Mouse (Mus musculus) lung, postnatal 4 days (tissue): ENCODE measurements at regions not wholly inside any gene's neighbourhood (a gene's known extent, or its start where the extent isn't known, plus 50 kb on each side); places are given as distances from the start of the nearest gene placed in this dataset.

Source experiments
- DNase-seq, 2 experiments: peaks; one replicate each; pipeline ENCODE4 v3.0.0; 2021

GRCm38 (mm10) chr8:89632304-89632703 is 588.3 kb upstream of the Sall1 start:
- no peak for DNase-seq

- peak in 1 of 2 experiments; percentile 11 for DNase-seq
Measured at GRCm38 (mm10) chr8:89630540-89630939, 586.6 kb upstream of the Sall1 start.

- DNase-seq: no peak
Measured at GRCm38 (mm10) chr8:89618089-89618488, 574.1 kb upstream of the Sall1 start.

- DNase-seq: no peak
Measured at GRCm38 (mm10) chr8:89615863-89616558, 572.0 kb upstream of the Sall1 start.

- no peak for DNase-seq
Measured at GRCm38 (mm10) chr8:89609074-89609473, 565.1 kb upstream of the Sall1 start.

GRCm38 (mm10) chr8:89605905-89606468 is 562.0 kb upstream of the Sall1 start:
- no peak for DNase-seq

- DNase-seq: no peak
Measured at GRCm38 (mm10) chr8:89604461-89604860, 560.5 kb upstream of the Sall1 start.

- DNase-seq: no peak
Measured at GRCm38 (mm10) chr8:89596380-89596779, 552.4 kb upstream of the Sall1 start.

GRCm38 (mm10) chr8:89583091-89583490 is 539.1 kb upstream of the Sall1 start:
- DNase-seq: no peak

- DNase-seq: no peak
Measured at GRCm38 (mm10) chr8:89582566-89582965, 538.6 kb upstream of the Sall1 start.

GRCm38 (mm10) chr8:89571816-89572215 is 527.9 kb upstream of the Sall1 start:
- peak; percentile 73 to 75 for DNase-seq

- DNase-seq: no peak
Measured at GRCm38 (mm10) chr8:89570639-89571325, 526.8 kb upstream of the Sall1 start.

- no peak for DNase-seq
Measured at GRCm38 (mm10) chr8:89569406-89569805, 525.4 kb upstream of the Sall1 start.

- DNase-seq: no peak
Measured at GRCm38 (mm10) chr8:89568641-89569040, 524.7 kb upstream of the Sall1 start.

- no peak for DNase-seq
Measured at GRCm38 (mm10) chr8:89566986-89567385, 523.0 kb upstream of the Sall1 start.

- no peak for DNase-seq
Measured at GRCm38 (mm10) chr8:89566461-89566860, 522.5 kb upstream of the Sall1 start.

- no peak for DNase-seq
Measured at GRCm38 (mm10) chr8:89565147-89565826, 521.3 kb upstream of the Sall1 start.

- DNase-seq: no peak
Measured at GRCm38 (mm10) chr8:89563544-89563943, 519.6 kb upstream of the Sall1 start.

GRCm38 (mm10) chr8:89562597-89562996 is 518.6 kb upstream of the Sall1 start:
- DNase-seq: no peak

- no peak for DNase-seq
Measured at GRCm38 (mm10) chr8:89541231-89541630, 497.3 kb upstream of the Sall1 start.

- DNase-seq: no peak
Measured at GRCm38 (mm10) chr8:89534605-89535004, 490.6 kb upstream of the Sall1 start.

GRCm38 (mm10) chr8:89525041-89525440 is 481.1 kb upstream of the Sall1 start:
- no peak for DNase-seq

GRCm38 (mm10) chr8:89523336-89523735 is 479.4 kb upstream of the Sall1 start:
- no peak for DNase-seq

GRCm38 (mm10) chr8:89516602-89517001 is 472.6 kb upstream of the Sall1 start:
- DNase-seq: no peak
